Mouse (Mus musculus) MEL (cell line): Measurements from ENCODE around the gene Nwd2. TPM values are rescaled to one million over a fixed set of nuclear protein-coding genes. Genes with fewer than 3 reads are reported as not detected.

ENCODE experiments used
- DNase-seq: peaks from one replicate; pipeline ENCODE4 v3.0.0; 2011; ENCODE audit warnings: low read depth, low spot score
- H3K27ac ChIP-seq: 2 replicates; pipeline ENCODE4 v1.5.1; 2012; ENCODE audit warnings: low read depth, mild to moderate bottlenecking, control low read depth, low read length, moderate library complexity; ENCODE audit not compliant: control insufficient read depth
- H3K27me3 ChIP-seq, 2 experiments: fragments of 150-350 bp in 1 of 2; sonication (generic) in 1 of 2; 2 replicates each; pipeline ENCODE4 v1.6.1; 2012; ENCODE audit warnings: low read length in 2 of 2, mild to moderate bottlenecking in 2 of 2, improper control_type of control experiment in 1 of 2, moderate library complexity in 1 of 2; ENCODE audit not compliant: insufficient read depth in 2 of 2, control insufficient read depth in 1 of 2
- H3K36me3 ChIP-seq, 2 experiments: 2 replicates each; pipeline ENCODE4 v1.6.1; 2012 to 2014; ENCODE audit warnings: low read length in 2 of 2, improper control_type of control experiment in 1 of 2, inconsistent platforms in 1 of 2, mild to moderate bottlenecking in 1 of 2; ENCODE audit not compliant: insufficient read depth in 2 of 2, control insufficient read depth in 1 of 2
- H3K4me1 ChIP-seq, 2 experiments: fragments of 150-350 bp in 1 of 2; sonication (generic) in 1 of 2; 2 replicates each; pipeline ENCODE4 v1.6.1; 2012; ENCODE audit warnings: low read length in 2 of 2, improper control_type of control experiment in 1 of 2, mild to moderate bottlenecking in 1 of 2; ENCODE audit not compliant: insufficient read depth in 2 of 2, control insufficient read depth in 1 of 2
- H3K4me3 ChIP-seq, 2 experiments: fragments of 150-350 bp in 1 of 2; sonication (generic) in 1 of 2; 2 replicates each; pipeline ENCODE4 v1.5.1; 2012; ENCODE audit warnings: low read depth in 2 of 2, low read length in 2 of 2, mild to moderate bottlenecking in 2 of 2, moderate library complexity in 2 of 2, control low read depth in 1 of 2, improper control_type of control experiment in 1 of 2; ENCODE audit not compliant: control insufficient read depth in 1 of 2, insufficient read depth in 1 of 2
- H3K79me2 ChIP-seq: 2 replicates; pipeline ENCODE4 v1.6.1; 2012; ENCODE audit warnings: mild to moderate bottlenecking, low read length, moderate library complexity; ENCODE audit not compliant: control insufficient read depth, poor library complexity, insufficient read depth
- H3K9ac ChIP-seq: 2 replicates; pipeline ENCODE4 v1.6.1; 2012; ENCODE audit warnings: low read depth, mild to moderate bottlenecking, control low read depth, low read length, moderate library complexity; ENCODE audit not compliant: control insufficient read depth, poor library complexity, severe bottlenecking
- H3K9me3 ChIP-seq: fragments of 150-350 bp; sonication (generic); replicated peaks from 2 replicates; pipeline ENCODE4 v1.6.1; 2012; ENCODE audit warnings: mild to moderate bottlenecking, low read length, improper control_type of control experiment, moderate library complexity; ENCODE audit not compliant: insufficient read depth
- BHLHE40 ChIP-seq: IDR thresholded peaks from 2 replicates; pipeline ENCODE4 v1.6.1; 2012; ENCODE audit warnings: low read depth, mild to moderate bottlenecking, inconsistent platforms, low read length, improper control_type of control experiment, borderline replicate concordance
- CHD1 ChIP-seq: IDR thresholded peaks from 2 replicates; pipeline ENCODE4 v1.6.1; 2012; ENCODE audit warnings: low read depth, mild to moderate bottlenecking, inconsistent platforms, low read length, improper control_type of control experiment
- CHD2 ChIP-seq: IDR thresholded peaks from 2 replicates; pipeline ENCODE4 v1.6.1; 2011; ENCODE audit warnings: low read length, improper control_type of control experiment
- CTCF ChIP-seq, 3 experiments: IDR thresholded peaks in 2 of 3; conservative IDR thresholded peaks in 1 of 3; 2 replicates each; pipeline ENCODE4 v1.5.1; 2011 to 2012; ENCODE audit warnings: low read length in 3 of 3, low read depth in 2 of 3, mild to moderate bottlenecking in 2 of 3, improper control_type of control experiment in 1 of 3, inconsistent platforms in 1 of 3, mixed read lengths in 1 of 3, moderate library complexity in 1 of 3; ENCODE audit not compliant: control insufficient read depth in 1 of 3, insufficient read depth in 1 of 3, poor library complexity in 1 of 3, severe bottlenecking in 1 of 3
- E2F4 ChIP-seq: IDR thresholded peaks from 2 replicates; pipeline ENCODE4 v1.6.1; 2011; ENCODE audit warnings: low read depth, low read length, improper control_type of control experiment, borderline replicate concordance
- EP300 ChIP-seq, 2 experiments: IDR thresholded peaks; 2 replicates each; pipeline ENCODE4 v1.6.1; 2011; ENCODE audit warnings: improper control_type of control experiment in 2 of 2, low read length in 2 of 2, low read depth in 1 of 2, mild to moderate bottlenecking in 1 of 2
- JUND ChIP-seq: IDR thresholded peaks from 2 replicates; pipeline ENCODE4 v1.6.1; 2011; ENCODE audit warnings: low read depth, mild to moderate bottlenecking, improper control_type of control experiment, low read length
- KAT2A ChIP-seq: conservative IDR thresholded peaks from 2 replicates; pipeline ENCODE4 v1.6.1; 2012; ENCODE audit warnings: low read depth, low read length, improper control_type of control experiment, inconsistent platforms
- MAX ChIP-seq: IDR thresholded peaks from 2 replicates; pipeline ENCODE4 v1.6.1; 2011; ENCODE audit warnings: low read length, improper control_type of control experiment
- MAZ ChIP-seq: IDR thresholded peaks from 2 replicates; pipeline ENCODE4 v1.6.1; 2012; ENCODE audit warnings: low read depth, mild to moderate bottlenecking, inconsistent platforms, low read length, improper control_type of control experiment
- NELFE ChIP-seq: IDR thresholded peaks from 2 replicates; pipeline ENCODE4 v1.6.1; 2011; ENCODE audit warnings: low read depth, low read length, improper control_type of control experiment
- NRF1 ChIP-seq: IDR thresholded peaks from 2 replicates; pipeline ENCODE4 v1.6.1; 2014; ENCODE audit warnings: low read depth, mild to moderate bottlenecking, inconsistent platforms, low read length, improper control_type of control experiment, moderate library complexity; ENCODE audit not compliant: poor library complexity, insufficient read depth, severe bottlenecking
- POLR2A ChIP-seq, 2 experiments: IDR thresholded peaks; 2 replicates each; pipeline ENCODE4 v1.6.1; 2011 to 2012; ENCODE audit warnings: low read length in 2 of 2, mild to moderate bottlenecking in 2 of 2, control low read depth in 1 of 2, improper control_type of control experiment in 1 of 2, low read depth in 1 of 2, moderate library complexity in 1 of 2; ENCODE audit not compliant: control insufficient read depth in 1 of 2, insufficient read depth in 1 of 2, poor library complexity in 1 of 2
- RAD21 ChIP-seq: IDR thresholded peaks from 2 replicates; pipeline ENCODE4 v1.6.1; 2011; ENCODE audit warnings: mild to moderate bottlenecking, low read depth, low read length, improper control_type of control experiment
- SMC3 ChIP-seq: IDR thresholded peaks from 2 replicates; pipeline ENCODE4 v1.6.1; 2011; ENCODE audit warnings: low read depth, low read length, improper control_type of control experiment
- TBP ChIP-seq: IDR thresholded peaks from 2 replicates; pipeline ENCODE4 v1.8.0; 2011; ENCODE audit warnings: low read depth, low read length, improper control_type of control experiment
- UBTF ChIP-seq: IDR thresholded peaks from 2 replicates; pipeline ENCODE4 v1.6.1; 2012; ENCODE audit warnings: low read depth, mild to moderate bottlenecking, inconsistent platforms, low read length, improper control_type of control experiment, moderate library complexity, borderline replicate concordance; ENCODE audit not compliant: insufficient read depth
- USF1 ChIP-seq: IDR thresholded peaks from 2 replicates; pipeline ENCODE4 v1.6.1; 2014; ENCODE audit warnings: low read depth, mild to moderate bottlenecking, inconsistent platforms, low read length, improper control_type of control experiment, moderate library complexity
- USF2 ChIP-seq, 2 experiments: IDR thresholded peaks; 2 replicates each; pipeline ENCODE4 v1.6.1; 2011 to 2012; ENCODE audit warnings: improper control_type of control experiment in 2 of 2, low read length in 2 of 2, borderline replicate concordance in 1 of 2, inconsistent platforms in 1 of 2, low read depth in 1 of 2, mild to moderate bottlenecking in 1 of 2; ENCODE audit not compliant: insufficient read depth in 1 of 2
- polyA plus RNA-seq, 2 experiments: library from polyadenylated mRNA; stranded (reverse) in 1 of 2; unstranded in 1 of 2; fragments of >175 nt in 1 of 2; fragments of >200 nt in 1 of 2; gene quantifications; 2 replicates each; pipeline versions ENCODE4 v1.2.1 to v1.2.4; 2012; ENCODE audit warnings: low replicate concordance in 2 of 2, low read depth in 1 of 2; ENCODE audit not compliant: insufficient read length in 2 of 2, insufficient read depth in 1 of 2, missing spikeins in 1 of 2
- total RNA-seq: library from RNA; depleted of rRNA; stranded (reverse); fragments of 300-350 nt; gene quantifications from 2 replicates; pipeline ENCODE4 v1.2.3, GENCODE M21; 2012

The Nwd2 gene
- total and polyA plus RNA-seq, 3 experiments: not detected

GRCm38 (mm10) chr5:63816643-63817042 lies 167.7 kb downstream of the Nwd2 start:
- no peaks in the 10 kb centered on the region for H3K27me3 ChIP-seq
- no peaks in the 10 kb centered on the region for H3K9me3 ChIP-seq
- H3K4me3 ChIP-seq: no peak overlapping the region
- DNase-seq: no peak
- no peaks in the 10 kb centered on the region for H3K79me2 ChIP-seq
- H3K36me3 ChIP-seq: no peaks in the 10 kb centered on the region
- H3K4me1 ChIP-seq: no peaks in the 10 kb centered on the region
- TF ChIP-seq EP300 (IDR thresholded peaks at IDR 0.05; ENCODE audit: low read depth in 1 of 2, low read length in 2 of 2) (no peak), CTCF (IDR thresholded peaks at IDR 0.05 in 2 of 3, conservative IDR thresholded peaks at IDR 0.05 in 1 of 3; ENCODE audit: control insufficient read depth in 1 of 3, insufficient read depth in 1 of 3, low read depth in 2 of 3, low read length in 3 of 3, poor library complexity in 1 of 3, severe bottlenecking in 1 of 3) (no peak), KAT2A (no peak), E2F4 (no peak)
- TF ChIP-seq, all 39 proteins: peak for 0
- H3K27ac ChIP-seq: no peak overlapping the region
- H3K9ac ChIP-seq: no peak overlapping the region

GRCm38 (mm10) chr5:63817270-63817669 lies 168.4 kb downstream of the Nwd2 start:
- Histone ChIP-seq H3K9ac (no peak overlapping the region), H3K27ac (no peak overlapping the region), H3K36me3 (no peaks in the 10 kb centered on the region), H3K4me1 (no peaks in the 10 kb centered on the region), H3K4me3 (no peak overlapping the region), H3K79me2 (no peaks in the 10 kb centered on the region), H3K27me3 (no peaks in the 10 kb centered on the region), H3K9me3 (no peaks in the 10 kb centered on the region)
- TF ChIP-seq CHD1: no peak
- TF ChIP-seq USF1: no peak
- TF ChIP-seq CHD2: no peak
- TF ChIP-seq BHLHE40: no peak
- TF ChIP-seq POLR2A (IDR thresholded peaks at IDR 0.05; ENCODE audit: control insufficient read depth in 1 of 2, insufficient read depth in 1 of 2, low read depth in 1 of 2, low read length in 2 of 2, poor library complexity in 1 of 2): no peak
- no peak for TF ChIP-seq USF2 (IDR thresholded peaks at IDR 0.05; ENCODE audit: borderline replicate concordance in 1 of 2, insufficient read depth in 1 of 2, low read depth in 1 of 2, low read length in 2 of 2)
- no peak for TF ChIP-seq SMC3
- no peak for TF ChIP-seq MAX
- TF ChIP-seq NELFE: no peak
- TF ChIP-seq UBTF: no peak
- no peak for TF ChIP-seq JUND
- TF ChIP-seq TBP: no peak
- TF ChIP-seq RAD21: no peak
- no peak for TF ChIP-seq NRF1
- no peak for TF ChIP-seq MAZ
- no peak for DNase-seq
